Mouse (Mus musculus): ENCODE measurements around the gene Sgsm1.

The Sgsm1 gene

DNA sequence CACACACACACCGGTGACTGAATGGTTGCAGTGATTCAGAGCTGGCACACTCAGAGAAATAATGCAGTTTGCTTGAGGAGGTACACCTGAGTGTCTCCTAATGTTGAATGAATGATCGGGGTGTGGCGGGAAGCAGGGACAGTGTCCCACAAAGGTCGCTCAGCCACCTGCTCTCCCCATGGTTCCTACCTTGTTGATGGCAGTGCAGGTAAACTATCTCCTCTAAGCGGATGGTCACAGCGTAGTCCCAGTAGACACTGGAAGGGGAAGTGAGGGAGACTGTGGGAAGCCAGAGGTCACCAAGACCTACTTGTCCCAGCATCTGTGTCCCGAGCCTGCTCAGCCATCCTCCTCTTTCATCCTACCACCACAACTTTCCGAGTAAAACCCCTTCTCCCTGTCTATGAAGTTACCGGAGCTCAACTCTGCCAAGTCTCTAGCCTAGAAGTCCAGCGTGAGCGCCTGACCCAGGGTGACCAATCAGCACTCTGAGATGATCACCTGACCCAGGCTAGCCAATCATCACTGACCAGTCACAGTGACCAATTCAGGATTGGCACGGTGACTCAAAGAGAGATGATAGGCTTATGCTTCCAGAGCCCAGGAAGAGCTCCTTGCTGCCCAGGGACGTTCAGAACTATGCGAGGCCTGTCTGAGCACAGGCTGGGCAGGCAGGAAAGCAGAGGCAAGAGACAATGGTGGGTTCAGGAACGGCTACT, 30.3 kb downstream of the Sgsm1 start:
- DNase-seq, result no peak

DNA sequence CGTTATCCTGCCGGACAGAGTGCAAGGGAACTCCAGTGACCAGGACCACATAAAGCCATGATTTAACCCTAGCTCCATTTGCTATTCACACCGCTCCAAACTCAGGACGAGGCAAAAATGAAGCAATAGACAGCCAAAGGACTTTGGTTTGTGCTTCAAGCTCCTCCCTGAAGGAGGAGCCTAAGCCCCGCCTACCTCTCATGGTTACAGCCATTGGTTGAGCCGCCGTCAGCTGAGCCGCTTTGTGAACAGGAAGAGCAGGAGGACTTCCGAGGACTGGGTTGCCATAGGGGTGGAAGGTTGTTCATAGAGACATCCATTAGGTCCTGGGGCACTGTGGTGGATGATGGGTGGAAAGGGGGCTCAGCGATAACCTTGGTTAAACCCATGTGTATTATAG, 34.7 kb downstream of the Sgsm1 start:
- DNase-seq, result no peak

DNA sequence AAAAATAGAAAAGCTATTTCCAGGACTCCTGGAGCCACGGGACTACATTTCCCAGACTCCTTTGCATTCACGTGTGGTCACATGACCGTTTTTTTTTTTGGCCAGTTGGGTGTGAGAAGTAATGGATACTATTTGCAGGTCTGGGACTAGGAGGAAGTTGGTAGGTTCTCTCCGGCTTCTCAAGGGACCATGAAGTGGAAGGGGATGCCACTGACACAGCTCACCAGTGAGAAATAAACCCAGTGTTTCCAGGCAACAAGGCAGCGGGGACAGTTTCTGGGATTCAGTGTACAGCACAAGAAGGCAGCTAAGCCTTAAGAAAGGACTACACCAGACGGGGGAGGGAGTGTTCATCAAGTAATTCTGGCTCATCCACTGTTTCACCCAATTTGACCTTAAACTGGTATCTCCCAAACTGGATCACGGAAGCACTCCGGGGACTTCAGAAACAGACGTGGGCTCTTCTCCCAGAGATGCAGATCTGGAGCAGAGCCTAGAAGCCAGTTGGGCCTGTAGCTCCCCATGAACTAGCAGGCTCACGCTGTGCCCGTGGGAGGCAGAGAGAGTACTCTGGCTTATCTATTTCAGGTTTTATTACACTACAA, 39.3 kb downstream of the Sgsm1 start:
- DNase-seq, result no peak

DNA sequence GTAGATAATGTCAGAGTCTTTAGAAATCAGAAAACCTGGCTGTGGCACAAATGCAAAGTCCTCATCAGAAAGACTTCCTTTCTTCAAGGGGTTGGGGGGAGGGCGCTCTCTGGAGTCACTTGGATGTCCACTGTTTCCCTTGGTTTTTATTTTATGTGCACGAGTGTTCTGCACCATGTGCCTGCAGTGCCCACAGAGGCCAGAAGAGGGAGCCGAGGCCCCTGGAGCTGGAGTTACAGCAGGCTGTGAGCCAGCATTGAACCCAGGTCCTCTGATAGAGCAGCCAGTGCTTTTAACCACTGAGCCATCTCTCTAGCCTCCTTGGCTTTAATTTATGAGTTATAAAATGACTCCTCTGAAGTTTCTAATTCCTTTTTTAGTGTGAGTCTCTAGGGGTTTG, 40.5 kb downstream of the Sgsm1 start:
- DNase-seq, result no peak

DNA sequence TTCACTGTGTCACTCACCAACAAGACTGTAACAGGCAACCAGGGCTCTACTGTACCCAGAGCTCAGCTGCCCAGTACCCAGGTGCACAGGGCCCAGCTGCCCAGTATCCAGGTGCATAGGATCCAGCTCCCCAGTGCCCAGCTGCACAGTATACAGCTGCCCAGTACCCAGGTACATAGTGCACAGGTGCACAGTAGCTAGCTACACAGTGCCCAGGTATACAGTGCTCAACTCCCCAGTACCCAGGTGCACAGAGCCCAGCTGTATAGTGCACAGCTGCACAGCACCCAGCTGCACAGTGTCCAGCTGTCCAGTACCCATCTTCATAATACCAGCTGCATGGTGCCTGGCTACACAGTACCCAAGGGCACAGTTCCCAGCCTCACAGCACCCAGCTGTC, 42.3 kb downstream of the Sgsm1 start:
- no peak for DNase-seq

DNA sequence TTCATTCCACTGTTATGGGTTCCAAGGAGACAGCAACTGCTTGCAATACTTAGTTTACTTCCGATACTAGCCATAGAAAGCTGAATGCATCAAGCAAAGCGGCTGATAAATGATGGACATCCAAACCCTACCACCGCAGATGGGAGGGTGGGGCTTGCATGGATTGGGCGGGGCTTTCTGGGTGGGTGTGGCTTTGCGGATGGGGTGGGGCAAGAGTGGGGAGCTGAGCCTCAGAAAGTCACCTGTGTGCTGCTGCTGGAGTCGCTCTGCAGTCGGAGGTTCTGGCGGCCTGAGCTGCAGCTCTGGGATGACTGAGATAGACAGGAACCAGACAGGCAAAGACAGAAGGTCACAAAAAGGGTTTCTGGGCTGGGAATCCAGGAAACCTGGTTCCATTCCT, 44.9 kb downstream of the Sgsm1 start:
- DNase-seq, result no peak

DNA sequence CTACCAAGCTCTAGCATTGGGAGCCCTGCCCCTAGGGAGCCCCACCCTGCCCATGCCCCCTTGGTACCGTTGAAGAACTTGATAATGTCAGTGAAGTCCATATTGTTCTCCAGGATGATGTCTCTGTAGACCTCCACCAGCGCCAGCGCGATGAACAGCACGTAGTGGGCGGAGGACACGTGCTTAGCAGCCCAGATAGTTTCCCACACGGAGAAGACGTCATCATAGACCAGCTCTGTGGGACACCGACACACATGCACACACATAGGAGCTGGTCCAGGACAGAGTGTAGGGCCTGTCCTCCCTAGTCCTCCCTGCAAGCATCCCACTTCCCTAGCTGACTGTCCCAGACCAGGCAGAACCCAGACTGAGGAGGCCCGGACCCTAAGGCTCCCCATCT, 59.8 kb downstream of the Sgsm1 start:
- DNase-seq, result no peak

DNA sequence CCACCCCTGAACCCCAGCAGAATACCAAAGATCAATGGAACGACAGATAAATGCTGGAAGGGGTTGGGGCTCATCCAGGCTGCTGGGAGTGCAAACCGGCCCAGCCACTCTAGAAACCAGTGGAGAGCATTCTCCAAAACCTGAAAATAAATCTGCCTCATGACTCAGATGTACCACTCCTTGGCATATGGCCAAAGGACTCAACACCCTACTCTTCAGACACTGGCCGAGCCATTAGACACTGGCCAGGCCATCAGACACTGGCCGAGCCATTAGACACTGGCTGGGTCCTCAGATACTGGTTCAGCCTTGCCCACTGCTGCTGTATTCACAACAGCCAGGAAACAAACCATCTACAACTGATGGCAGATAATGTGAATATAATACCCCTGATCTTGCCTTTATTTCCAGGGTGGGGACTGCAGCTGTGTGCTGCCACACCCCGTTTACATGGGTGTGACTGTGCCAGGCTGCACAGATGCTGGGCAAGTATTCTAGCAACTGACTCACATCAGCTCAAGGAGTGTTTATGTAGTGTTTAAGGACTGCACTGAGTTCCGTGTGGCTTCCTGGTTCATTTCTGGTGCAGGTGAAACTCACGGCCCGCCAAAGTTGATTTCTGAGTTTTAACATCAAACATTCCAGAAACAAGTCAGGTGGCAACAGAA, 61.2 kb downstream of the Sgsm1 start:
- no peak for DNase-seq

DNA sequence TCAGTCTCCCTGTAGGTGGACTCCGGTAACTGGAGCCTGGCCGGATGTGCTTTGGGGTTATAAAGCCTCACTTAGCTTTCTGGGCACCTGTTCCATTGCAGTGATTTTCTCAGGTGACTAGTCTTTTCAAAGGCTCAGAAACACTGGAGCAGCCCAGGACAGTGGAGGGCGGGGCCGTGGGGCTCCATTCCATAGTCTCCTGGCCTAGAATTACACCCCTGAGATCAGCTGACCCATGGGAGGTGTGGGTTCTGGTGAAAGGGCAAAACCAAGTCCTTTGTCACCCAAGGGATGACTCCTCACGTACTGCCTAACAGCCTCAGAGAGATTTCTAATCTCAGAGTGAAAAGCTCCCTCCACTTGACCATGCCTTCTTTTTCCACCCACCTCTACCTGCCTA, 80.4 kb downstream of the Sgsm1 start:
- DNase-seq, result no peak

DNA sequence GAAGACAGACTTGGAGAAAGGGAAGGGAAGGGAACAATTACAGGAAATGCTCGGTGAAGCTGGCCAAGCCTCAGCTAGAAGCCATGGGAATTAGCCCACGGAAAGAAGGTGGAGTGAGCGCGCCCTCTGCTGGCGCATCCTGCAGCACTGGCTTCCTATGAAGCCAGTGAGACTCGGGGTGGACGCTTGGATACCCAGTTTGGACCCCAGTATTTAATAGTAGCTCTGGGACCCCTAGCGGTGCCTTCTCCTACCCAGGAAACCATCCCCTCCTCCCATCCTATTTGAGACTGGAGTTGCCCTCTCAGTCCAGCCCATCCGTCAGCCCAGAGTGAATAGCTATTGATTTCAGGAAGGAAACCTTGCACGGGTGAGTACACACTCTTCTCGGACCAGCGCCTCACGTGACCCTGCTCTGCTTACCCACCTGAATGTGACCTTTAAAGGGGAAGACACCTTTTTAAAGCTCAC, 83.9 kb downstream of the Sgsm1 start, which contains the start of gene Tmem211:
Gene Tmem211, plus strand, starts transcription at position 278 of the 471 bp plus-strand sequence.
- peak; percentile 76 for DNase-seq

DNA sequence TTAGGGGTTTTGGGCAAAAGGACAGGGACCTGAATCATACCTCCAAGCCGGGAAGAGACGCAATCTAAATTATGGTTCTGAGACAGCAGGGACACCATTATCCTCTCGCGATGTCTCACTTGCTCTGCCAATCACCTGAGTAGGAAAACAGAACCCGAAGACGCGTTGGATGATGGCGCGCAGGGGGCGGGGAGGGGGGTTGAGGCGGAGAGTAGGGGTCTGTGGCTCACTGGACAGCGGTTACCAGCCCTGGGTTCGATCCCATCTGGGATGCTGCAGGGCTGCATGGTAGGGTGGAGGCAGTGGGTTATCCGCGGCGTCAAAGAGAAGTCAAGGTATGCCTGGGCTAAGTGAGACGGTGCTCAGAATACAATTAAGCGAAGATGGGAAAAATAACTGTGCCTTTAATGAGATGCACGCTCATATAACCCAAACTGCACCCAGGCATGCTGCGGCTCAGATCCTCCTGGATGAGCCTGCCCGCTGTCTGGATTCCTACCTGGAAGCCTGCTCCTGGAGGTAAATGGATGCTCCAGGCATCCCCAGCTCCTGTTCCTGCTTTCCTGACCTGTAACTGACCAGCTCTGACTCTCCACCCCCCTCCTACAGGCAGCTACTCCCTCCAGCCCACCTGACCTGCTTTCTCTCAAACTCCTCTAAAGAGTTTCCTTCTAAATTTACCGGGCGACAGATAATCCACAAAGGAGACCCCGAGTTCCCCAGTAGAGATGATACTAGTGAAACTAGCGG, 84.7 kb downstream of the Sgsm1 start:
- no peak for DNase-seq

DNA sequence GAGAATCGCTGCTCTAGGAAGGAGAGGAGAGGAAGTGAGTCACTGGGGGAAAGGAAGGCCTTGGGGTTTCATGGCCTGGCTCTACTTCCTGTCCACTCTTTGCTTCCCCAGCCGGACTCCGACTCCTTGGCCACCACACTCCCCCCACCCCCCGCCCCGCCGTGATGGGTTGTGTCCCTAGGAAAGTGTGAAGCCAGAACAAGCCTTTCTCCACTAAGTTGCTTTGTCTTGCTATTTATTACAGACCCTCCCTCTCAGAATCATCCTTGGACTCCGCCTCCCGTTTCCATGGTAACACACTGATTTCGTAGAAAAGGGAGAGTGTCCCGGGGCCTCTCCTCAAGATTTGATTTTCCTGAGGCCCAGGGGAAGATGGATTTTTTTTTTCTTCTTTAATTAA, 85.3 kb downstream of the Sgsm1 start:
- DNase-seq, result no peak

DNA sequence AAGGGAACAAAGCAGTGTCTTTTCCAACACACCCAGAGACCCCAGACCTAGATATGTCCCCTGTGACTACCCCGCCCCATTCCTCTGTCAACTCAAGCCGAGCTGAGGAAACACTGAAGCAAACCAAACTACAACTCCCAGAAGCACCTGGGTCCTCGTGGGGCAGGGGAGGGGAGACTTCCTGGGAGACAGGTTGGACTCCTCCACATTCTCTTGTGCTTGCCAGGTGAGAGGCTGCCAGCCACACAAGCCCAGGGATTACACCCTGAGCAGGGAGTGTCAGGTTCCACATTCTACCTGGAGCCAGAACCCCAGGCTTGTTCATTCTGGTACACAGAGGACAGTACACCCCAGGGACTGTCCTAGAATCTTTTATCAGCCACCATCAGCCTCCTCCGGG, 86.7 kb downstream of the Sgsm1 start:
- no peak for DNase-seq

DNA sequence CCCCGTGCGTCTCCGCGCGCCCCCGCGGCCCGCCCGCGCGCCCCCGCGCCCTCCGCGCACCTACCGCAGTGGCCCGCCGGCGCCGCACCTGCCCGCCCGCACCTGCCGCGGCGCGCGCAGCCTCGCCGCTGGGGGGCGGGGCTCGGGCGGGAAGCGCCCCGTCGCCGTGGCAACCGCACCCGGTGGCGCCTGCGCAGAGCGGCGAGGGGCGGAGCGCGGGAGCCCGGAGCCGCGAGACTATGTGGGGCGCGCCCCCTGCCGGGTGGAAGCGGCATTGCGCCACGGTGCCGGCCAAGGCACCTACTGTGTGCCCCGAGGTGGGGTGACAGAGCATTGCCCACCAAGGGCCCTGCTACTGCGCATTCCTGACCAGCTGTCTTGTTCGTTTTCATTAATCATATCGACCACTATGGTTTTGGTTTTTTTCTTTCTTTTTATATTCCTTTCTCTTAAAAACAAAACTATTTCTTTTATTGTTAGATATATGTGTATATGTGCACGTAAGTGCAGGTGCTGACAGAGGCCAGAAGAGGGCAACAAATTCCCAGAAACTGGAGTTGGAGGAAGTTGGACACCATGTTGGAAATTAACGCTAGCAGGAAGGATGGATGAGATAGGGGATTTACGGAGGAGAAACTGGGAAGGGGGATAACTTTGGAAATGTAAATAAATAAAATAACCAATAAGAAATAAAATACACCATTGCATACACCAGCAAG, 89.3 kb downstream of the Sgsm1 start, which contains the start of gene 2900026A02Rik:
Gene 2900026A02Rik, minus strand, starts transcription at position 90 of the 719 bp plus-strand sequence.
- DNase-seq, result peak; percentile 20

DNA sequence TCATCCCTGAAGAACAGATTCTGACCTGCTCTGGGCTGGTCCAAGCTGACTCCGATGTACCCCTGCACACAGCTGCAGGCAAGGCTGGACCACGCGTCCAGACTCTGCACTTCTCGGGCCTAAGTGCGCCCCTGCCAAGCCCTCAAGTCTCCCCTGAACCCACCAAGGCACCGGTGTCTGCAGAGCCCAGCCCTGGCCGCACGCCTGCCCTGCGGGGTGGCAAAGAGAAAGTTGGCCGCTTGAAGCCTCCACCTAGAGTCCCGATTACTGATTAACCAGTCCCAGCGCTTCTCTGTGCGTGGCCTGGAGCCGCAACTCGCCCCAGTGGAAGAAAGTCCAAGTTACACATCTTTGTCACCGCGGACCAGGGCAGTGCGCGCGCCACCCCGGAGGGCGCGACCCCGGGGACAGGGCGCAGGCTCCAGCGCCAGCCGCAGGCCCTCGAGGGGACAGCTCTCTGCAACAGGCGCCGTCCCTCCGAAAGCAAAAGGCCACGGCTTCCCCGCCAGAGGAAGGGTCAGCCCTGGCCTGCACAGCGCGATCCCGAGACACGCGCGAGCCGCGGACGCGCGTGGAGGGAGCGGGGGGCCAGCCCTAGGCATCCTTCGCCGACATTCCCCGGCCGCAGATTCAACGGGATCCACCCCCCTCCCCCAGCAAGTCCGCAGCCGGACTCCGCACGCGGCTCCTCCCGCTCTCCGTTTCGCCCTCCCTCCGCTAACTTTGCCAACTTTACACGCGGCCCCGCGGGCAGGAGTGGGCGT, 90.0 kb downstream of the Sgsm1 start:
- no peak for DNase-seq

DNA sequence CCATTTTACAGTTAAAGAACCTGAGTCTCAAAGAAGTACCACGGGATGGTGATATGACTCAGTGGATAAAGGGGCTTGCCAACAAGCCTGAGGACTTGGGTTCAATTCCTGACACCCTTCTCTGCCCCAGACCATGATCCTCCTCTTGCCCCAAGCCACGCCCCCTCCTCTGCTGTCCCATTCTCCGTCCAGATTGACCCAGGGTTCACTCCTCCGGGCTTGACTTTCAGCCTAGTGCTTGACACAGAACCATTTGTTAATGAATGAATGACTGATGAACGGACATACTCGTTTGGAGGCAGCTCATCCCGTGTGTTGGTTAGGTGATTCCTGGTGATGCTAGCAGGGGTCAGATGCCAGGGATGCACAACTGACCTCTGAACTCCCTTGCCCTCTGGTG, 90.7 kb downstream of the Sgsm1 start:
- DNase-seq, result no peak

DNA sequence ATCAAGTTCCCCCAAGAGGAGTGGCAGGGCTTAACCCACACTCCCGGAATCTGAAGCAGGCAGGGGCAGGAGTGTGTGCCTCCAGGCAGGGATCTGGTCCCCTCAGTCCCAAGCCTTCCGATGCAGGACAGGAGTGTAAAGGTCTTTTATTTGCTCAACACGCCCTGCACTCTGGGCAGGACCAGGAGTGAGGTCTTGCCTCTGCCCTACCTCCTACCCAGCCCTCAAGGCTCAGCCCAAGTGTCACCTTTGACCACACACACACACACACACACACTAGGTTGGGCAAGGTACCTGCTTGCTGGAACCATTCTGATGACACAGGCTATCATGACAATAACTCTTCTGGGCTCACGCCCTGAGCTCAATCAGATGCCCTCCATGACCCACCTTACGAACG, 91.1 kb downstream of the Sgsm1 start:
- no peak for DNase-seq

DNA sequence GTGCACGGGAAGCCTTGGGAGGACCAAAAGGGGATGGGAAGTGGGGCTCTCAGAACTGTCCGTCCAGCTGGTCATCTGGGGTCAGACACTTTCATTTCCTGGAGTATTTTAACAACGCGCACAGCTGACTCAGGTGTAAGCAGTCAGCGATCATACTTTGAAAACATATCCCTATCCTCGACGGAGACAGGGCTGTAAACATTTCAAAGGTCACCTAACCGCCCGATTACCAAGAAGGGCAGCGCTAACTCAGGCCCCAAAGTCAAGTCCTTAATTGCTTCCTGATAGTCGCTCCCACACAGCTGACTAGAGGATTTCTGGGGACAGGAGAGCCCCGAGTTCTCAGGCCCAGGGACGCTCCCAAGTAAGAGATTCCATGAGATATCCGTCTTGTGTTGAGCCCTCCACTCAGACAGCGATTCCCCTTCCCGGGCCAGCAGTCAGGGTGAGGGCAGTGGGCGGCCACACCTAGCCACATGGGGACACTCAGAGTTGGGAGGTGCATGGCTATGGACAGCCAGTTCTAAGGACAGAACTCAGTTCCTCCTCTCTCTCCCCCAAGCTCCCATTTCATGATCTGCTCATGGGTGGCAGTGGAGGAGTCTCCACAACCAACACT, 91.9 kb downstream of the Sgsm1 start:
- DNase-seq, result no peak

DNA sequence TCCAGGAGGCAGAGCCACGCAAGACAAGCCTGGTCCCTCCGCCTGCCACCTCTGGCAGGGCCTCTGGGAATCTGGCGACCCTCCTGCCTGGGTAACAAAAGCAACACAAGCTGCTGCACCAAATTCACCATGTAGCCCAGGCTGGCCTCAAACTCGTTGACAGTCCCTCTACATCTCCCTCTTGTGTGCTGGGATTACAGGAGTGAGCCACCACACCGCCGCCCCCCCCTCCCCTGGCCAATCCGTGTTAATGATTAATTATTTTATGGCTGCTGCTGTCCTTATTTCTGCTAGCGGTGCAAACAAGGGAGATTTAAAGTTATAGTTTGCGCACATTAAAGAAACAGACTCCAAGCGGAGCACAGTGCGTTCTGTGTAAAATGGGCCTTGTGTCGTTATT, 93.5 kb downstream of the Sgsm1 start:
- DNase-seq, result no peak

DNA sequence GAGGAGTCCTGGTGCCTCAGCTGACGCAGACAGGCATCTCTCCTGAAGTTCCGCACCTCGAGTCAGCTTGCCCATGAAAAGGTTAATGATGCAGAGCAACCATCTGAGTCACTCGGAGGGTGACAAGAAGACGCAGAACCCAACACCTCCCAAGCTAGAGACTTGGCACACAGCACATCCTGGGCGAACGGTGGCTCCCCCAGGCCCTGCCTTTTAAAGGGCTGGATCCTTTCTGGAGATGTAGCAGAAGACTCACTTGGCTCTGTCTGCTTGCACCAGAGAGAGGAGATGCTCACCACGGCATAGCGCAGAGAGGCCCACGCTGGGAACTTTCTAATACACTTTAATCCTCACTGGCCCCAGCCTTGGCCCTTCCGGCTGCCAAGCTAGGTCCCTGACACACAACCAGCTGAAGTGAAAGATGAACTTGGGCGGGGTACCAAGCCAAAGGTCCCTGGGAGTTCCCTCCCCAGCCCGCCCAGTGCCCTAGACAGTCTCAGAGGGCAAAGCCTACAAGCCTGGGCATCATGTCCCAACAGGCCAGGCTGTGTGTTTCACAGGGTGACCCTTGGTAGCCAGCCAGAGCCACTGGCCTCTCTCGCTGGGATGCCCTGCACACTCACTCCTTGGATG, 94.1 kb downstream of the Sgsm1 start:
- no peak for DNase-seq

DNA sequence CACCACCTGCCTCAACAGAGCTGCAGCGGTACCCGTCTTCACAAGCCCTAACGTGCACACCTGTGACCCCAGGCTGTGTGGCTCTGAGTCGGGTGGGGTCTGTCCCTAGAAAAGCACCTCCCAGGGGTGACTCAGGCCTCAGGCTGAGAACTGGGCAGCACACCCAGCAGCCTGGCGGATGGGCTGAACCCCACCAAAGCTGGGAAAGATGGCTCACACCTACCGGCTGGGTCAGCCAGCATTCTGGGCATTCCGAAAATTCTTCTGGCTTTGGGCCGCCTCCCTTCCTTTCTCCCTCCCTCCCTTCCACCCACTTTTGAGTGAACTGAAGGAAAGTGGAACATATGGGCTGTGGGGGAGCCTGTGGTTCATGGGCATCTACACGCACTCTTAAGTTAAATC, 95.0 kb downstream of the Sgsm1 start:
- no peak for DNase-seq

Data from cerebellum, adult 8-10 months (tissue).